Mouse (Mus musculus) embryo, embryonic 11.5 days (tissue): ENCODE measurements around the gene Opa1.

ENCODE experiments used
- DNase-seq: peaks from one replicate; pipeline ENCODE4 v3.0.0-alpha.2; 2012; ENCODE audit warnings: low read depth, low spot score

Opa1 gene

GRCm38 (mm10) chr16:29689187-29689819 is 110.2 kb downstream of the Opa1 start:
- no peak for DNase-seq

- no peak for DNase-seq
Measured at GRCm38 (mm10) chr16:29693025-29693682, 114.0 kb downstream of the Opa1 start.

GRCm38 (mm10) chr16:29693791-29694419 is 114.8 kb downstream of the Opa1 start:
- no peak for DNase-seq

DNA sequence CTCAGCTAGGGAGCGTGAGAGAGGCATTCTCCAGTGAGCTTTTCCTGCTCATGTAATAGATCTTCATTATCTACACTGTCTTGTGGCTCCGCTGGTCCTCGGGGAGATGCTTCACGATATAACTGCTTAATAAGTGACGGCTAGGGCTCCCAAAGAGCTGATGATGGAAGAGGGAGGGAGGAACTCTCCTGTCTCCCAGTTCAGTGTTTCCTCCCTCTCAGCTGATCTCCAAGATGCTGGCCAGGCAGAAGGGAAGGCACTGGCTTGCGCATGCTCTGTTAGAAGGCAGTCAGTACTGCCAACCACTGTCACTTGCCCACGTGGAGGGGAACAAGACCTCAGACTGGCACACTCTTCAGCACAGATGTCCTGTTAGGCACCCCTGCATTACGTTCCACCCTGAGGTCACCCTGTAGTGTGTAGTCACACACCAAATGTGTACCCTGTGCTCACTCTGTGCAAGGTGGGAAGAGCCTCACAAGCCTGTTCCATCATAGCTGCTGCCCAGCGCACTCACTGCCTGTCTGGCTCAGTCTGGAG is 115.4 kb downstream of the Opa1 start:
- no peak for DNase-seq
